Mouse (Mus musculus) neural tube, embryonic 11.5 days (tissue): ENCODE measurements at regions not wholly inside any gene's neighbourhood (a gene's known extent, or its start where the extent isn't known, plus 50 kb on each side); places are given as distances from the start of the nearest gene placed in this dataset.

Source experiments
- ATAC-seq: fragments of 200-750 bp; cut with Nextera tagmentation; 2 replicates; pipeline ENCODE4 v1.8.0; 2017; ENCODE audit warnings: moderate number of reproducible peaks, mild to moderate bottlenecking, moderate TSS enrichment, moderate library complexity; ENCODE audit not compliant: insufficient read depth, low FRiP score, low TSS enrichment
- DNase-seq: peaks from one replicate; pipeline ENCODE4 v3.0.0-alpha.2; 2015; ENCODE audit warnings: low spot score
- H3K27ac ChIP-seq: fragments of 300-500 bp; sonication (generic); 2 replicates; pipeline ENCODE4 v1.5.1; 2014; ENCODE audit warnings: low read depth, mild to moderate bottlenecking, low read length
- H3K27me3 ChIP-seq: fragments of 300-500 bp; sonication (generic); 2 replicates; pipeline ENCODE4 v1.6.1; 2014; ENCODE audit warnings: mild to moderate bottlenecking, low read length, mixed read lengths; ENCODE audit not compliant: control insufficient read depth, insufficient read depth
- H3K36me3 ChIP-seq: fragments of 300-500 bp; sonication (generic); 2 replicates; pipeline ENCODE4 v1.6.1; 2014; ENCODE audit warnings: mild to moderate bottlenecking, low read length, moderate library complexity, mixed read lengths; ENCODE audit not compliant: control insufficient read depth, insufficient read depth
- H3K4me1 ChIP-seq: fragments of 300-500 bp; sonication (generic); 2 replicates; pipeline ENCODE4 v1.6.1; 2014; ENCODE audit warnings: low read length, mixed read lengths; ENCODE audit not compliant: control insufficient read depth, insufficient read depth
- H3K4me2 ChIP-seq: fragments of 300-500 bp; sonication (generic); 2 replicates; pipeline ENCODE4 v1.6.1; 2014; ENCODE audit warnings: low read depth, mild to moderate bottlenecking, moderate library complexity
- H3K4me3 ChIP-seq: fragments of 300-500 bp; sonication (generic); 2 replicates; pipeline ENCODE4 v1.5.1; 2014; ENCODE audit warnings: low read depth, low read length
- H3K9ac ChIP-seq: fragments of 300-500 bp; sonication (generic); 2 replicates; pipeline ENCODE4 v1.6.1; 2014; ENCODE audit warnings: mild to moderate bottlenecking, low read length
- H3K9me3 ChIP-seq: fragments of 300-500 bp; sonication (generic); 2 replicates; pipeline ENCODE4 v1.6.1; 2016; ENCODE audit warnings: low read length; ENCODE audit not compliant: control insufficient read depth
- WGBS: fragments of 180-500 bp; shearing (Covaris S2); extraction: QIAGEN DNeasy Blood & Tissue Kit; methylation state at CpG from one replicate; pipeline ENCODE4 v1.1.7; 2014; 5-methylcytosine and 5-hydroxymethylcytosine counted together

DNA sequence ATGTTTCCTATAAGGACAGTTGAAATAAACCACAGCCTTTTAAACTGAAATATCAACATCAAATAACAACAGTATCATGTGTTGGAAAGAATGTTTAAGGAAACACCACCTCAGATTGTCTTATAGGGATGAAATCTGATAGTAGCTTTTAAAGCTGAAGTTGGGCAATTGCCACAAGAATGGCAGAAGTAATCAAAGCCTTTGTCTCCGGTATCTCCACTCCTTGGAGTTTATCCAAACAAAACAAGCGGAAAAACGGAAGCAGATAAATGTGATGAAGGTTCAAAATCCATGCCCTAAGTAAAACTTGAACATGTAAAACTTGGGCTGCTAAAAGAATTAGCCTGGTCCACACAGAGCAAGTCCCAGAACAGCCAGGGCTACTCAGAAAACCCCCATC is 93.6 kb downstream of the Rnd3 start:
- WGBS = 50% methylated on average over 3 of the region's 3 CpGs
- DNase-seq = no peak
- Histone ChIP-seq H3K9ac (no peak overlapping the region), H3K9me3 (no peaks in the 10 kb centered on the region), H3K4me1 (no peaks in the 10 kb centered on the region), H3K27me3 (no peaks in the 10 kb centered on the region), H3K36me3 (no peaks in the 10 kb centered on the region), H3K4me2 (no peak overlapping the region), H3K27ac (no peak overlapping the region), H3K4me3 (no peak overlapping the region)
- no peak for ATAC-seq

DNA sequence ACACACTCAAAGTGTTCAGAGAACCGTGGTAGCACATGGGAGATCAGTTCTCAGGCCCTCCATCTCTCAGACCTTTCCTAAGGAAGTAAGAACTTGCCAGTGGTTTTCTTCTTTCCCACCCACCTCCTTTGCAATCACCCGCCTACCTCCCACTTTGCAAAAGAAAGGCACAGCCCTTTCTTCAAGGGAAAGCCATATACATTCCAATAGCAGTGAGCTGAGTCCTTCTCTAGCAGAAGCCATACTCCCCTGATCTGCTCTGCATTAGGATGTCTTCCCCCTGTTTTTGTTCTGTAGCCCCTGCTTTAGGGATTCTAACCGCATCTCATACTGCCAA is 99.1 kb downstream of the Rnd3 start:
- DNase-seq (no peak), ATAC-seq (no peak)
- no peak overlapping the region for H3K4me2 ChIP-seq
- no peaks in the 10 kb centered on the region for H3K36me3 ChIP-seq
- H3K27ac ChIP-seq = no peak overlapping the region
- H3K27me3 ChIP-seq = no peaks in the 10 kb centered on the region
- H3K4me1 ChIP-seq = 0 out of 2 replicates have a peak, but pooled peaks cover 2% of the 10 kb centered on the region
- H3K9ac ChIP-seq = no peak overlapping the region
- no peak overlapping the region for H3K4me3 ChIP-seq
- 42% methylated on average over 3 of the region's 3 CpGs for WGBS
- H3K9me3 ChIP-seq = no peaks in the 10 kb centered on the region

DNA sequence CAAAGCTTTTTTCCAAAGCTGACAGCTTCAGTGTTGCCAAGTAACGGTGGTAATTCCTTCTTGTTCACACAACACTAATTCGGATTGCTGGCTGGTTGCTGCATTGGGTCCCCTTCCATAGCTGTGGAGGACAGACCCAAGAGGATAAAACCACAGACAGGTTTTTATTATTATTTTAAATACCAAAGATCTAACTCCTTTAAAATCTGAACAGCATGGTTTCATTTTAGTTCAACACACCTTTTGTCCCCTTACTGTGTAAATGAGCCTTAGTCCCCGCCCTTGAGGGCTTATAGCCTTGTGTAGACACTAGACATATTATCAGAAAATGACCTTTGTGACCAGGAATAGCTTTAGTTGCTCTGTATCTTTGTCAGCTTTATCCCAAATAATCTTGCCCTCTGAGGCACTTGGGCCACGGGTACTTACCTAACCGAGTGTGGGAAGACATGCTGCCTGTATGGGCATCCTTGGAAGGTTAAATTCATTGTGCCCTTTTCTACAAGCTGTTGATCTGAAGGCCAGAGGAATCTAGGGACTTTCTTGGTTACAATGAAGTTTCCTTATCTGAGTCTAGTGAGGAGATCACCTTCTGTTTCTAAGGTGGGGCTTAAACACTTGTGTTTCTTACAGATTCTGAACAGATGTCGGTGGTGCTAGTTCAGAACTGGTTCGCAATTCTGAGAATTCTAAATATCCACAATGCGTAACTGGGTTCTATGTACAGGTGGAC is 99.6 kb downstream of the Rnd3 start:
- Histone ChIP-seq H3K9me3 (no peaks in the 10 kb centered on the region), H3K9ac (no peak overlapping the region), H3K27ac (no peak overlapping the region), H3K4me3 (no peak overlapping the region), H3K4me1 (0 out of 2 replicates have a peak, but pooled peaks cover 2% of the 10 kb centered on the region), H3K4me2 (no peak overlapping the region), H3K36me3 (no peaks in the 10 kb centered on the region), H3K27me3 (no peaks in the 10 kb centered on the region)
- DNase-seq (no peak), ATAC-seq (no peak)
- WGBS = 74% methylated on average over 8 of the region's 8 CpGs

DNA sequence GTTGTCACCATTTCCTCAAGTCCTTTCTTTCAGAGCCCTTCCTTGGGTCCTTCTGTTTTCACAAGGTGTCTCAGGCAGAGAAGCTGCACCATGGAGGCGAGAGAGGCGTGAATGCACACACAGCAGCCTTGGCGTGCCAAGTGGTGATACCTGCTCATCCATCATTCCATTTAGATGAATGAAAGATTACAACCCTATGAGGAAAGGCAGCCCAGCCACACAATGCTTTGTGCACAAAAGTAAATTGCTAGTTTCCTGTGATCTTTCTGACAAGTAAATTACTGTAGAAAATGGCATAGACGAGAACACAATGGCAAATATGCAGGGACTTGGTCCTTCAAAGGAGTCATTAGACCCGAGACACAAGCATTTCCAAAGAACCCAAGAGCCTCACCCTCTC is 101.4 kb downstream of the Rnd3 start:
- Histone ChIP-seq H3K9me3 (no peaks in the 10 kb centered on the region), H3K36me3 (no peaks in the 10 kb centered on the region), H3K9ac (no peak overlapping the region), H3K4me2 (no peak overlapping the region), H3K27ac (no peak overlapping the region), H3K27me3 (no peaks in the 10 kb centered on the region), H3K4me3 (no peak overlapping the region), H3K4me1 (0 out of 2 replicates have a peak, but pooled peaks cover 2% of the 10 kb centered on the region)
- ATAC-seq = no peak
- DNase-seq = no peak
- WGBS = 38% methylated on average over 5 of the region's 5 CpGs

DNA sequence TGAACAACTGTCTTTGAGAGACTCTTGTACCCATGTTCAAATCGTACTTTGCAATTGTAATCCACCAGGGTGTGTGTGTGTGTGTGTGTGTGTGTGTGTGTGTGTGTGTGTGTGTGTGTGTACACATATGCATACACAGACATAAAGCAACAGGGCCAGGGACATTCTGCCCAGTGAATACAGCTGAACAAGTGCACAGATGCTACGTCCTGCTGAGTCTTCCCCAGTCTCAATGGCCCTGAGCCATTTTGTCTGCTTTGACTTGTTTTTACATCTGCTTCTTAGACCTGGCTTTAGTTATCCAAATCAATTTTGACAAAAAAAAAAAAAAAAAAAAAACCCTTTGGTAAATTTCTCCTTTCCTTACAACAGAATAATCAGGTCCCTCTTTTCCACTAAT is 103.3 kb downstream of the Rnd3 start:
- no peak overlapping the region for H3K4me3 ChIP-seq

DNA sequence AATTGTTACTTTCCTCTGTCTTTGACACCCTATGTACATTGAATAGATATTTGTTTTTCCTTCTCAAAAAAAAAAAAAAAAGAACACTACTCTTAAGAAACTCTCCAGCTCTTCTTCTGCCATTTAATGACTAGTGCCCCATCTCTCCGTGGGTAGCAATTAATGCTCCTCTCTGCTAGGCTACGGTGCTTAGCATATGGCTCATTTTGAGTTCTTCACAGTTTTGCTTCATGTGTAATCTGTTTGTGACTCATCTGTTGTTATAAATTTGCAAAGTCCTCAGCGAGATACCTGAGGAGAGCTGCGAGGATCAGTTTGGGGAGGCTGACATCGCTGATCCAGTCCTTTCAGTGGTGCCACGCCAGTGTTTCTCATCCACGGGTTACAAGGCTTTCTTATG is 107.8 kb downstream of the Rnd3 start:
- H3K4me1 ChIP-seq = no peaks in the 10 kb centered on the region
- WGBS = 47% methylated on average over 7 of the region's 7 CpGs
- no peaks in the 10 kb centered on the region for H3K9me3 ChIP-seq
- ATAC-seq (no peak), DNase-seq (no peak)
- H3K4me3 ChIP-seq = no peak overlapping the region
- no peaks in the 10 kb centered on the region for H3K36me3 ChIP-seq
- no peak overlapping the region for H3K27ac ChIP-seq
- H3K4me2 ChIP-seq = no peak overlapping the region
- H3K9ac ChIP-seq = no peak overlapping the region
- no peaks in the 10 kb centered on the region for H3K27me3 ChIP-seq

More for the DNA sequence above, 103.3 kb downstream of the Rnd3 start:
- Histone ChIP-seq H3K27ac (no peak overlapping the region), H3K27me3 (no peaks in the 10 kb centered on the region), H3K9me3 (no peaks in the 10 kb centered on the region), H3K9ac (no peak overlapping the region), H3K4me1 (0 out of 2 replicates have a peak, but pooled peaks cover 2% of the 10 kb centered on the region), H3K36me3 (no peaks in the 10 kb centered on the region), H3K4me2 (no peak overlapping the region)
- WGBS = 65% methylated on average over 2 of the region's 2 CpGs
- no peak for DNase-seq
- ATAC-seq = no peak

DNA sequence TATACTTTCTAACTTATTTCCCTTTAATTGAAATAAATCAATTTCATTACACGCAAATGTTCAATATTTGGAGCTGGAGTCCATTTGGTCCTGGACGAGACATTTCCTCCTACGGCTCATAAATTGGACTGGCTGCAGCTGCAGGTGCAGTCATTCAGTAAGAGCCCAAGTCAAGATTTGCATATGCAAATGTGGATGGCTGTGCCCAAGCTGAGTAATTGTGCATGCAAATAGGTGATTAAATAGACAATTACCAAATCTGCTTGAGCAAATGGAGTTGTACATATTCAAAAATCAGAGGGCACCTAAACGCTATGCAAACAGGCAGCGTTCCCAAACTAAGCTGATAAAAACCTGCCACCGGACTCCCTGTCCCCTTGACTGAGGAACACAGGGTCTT is 110.2 kb downstream of the Rnd3 start:
- H3K36me3 ChIP-seq = no peaks in the 10 kb centered on the region
- H3K4me3 ChIP-seq = no peak overlapping the region
- no peaks in the 10 kb centered on the region for H3K9me3 ChIP-seq
- no peaks in the 10 kb centered on the region for H3K4me1 ChIP-seq
- H3K27ac ChIP-seq = no peak overlapping the region
- no peak overlapping the region for H3K4me2 ChIP-seq
- DNase-seq = no peak
- peak; percentile 63; the same call in 1 of the 2 replicates for ATAC-seq
- no peak overlapping the region for H3K9ac ChIP-seq
- no peaks in the 10 kb centered on the region for H3K27me3 ChIP-seq
- WGBS = 58% methylated on average over 6 of the region's 6 CpGs

DNA sequence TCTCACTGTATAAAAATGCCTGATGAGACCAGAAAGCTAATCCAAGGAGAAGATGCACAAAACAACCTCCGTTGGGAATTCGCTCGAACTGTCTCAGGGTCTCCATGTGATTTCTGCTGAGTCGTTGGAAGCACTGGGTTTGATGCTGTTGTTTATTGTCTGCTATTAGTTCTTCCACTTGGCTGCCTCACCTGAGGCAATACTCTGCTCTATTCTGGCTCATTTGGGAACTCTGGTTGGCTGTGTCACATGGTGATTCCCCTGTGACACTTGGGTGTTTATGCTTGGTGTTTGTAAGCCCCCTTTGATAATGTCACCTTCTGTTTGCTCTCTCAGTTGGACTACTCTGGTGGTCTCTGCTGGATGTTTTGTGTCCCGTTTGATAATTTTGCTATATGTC is 111.9 kb downstream of the Rnd3 start:
- DNase-seq (no peak), ATAC-seq (no peak)
- Histone ChIP-seq H3K27me3 (no peaks in the 10 kb centered on the region), H3K27ac (no peak overlapping the region), H3K9ac (no peak overlapping the region), H3K9me3 (no peaks in the 10 kb centered on the region), H3K4me3 (no peak overlapping the region), H3K36me3 (no peaks in the 10 kb centered on the region), H3K4me2 (no peak overlapping the region), H3K4me1 (no peaks in the 10 kb centered on the region)
- WGBS = 77% methylated on average over 5 of the region's 5 CpGs

DNA sequence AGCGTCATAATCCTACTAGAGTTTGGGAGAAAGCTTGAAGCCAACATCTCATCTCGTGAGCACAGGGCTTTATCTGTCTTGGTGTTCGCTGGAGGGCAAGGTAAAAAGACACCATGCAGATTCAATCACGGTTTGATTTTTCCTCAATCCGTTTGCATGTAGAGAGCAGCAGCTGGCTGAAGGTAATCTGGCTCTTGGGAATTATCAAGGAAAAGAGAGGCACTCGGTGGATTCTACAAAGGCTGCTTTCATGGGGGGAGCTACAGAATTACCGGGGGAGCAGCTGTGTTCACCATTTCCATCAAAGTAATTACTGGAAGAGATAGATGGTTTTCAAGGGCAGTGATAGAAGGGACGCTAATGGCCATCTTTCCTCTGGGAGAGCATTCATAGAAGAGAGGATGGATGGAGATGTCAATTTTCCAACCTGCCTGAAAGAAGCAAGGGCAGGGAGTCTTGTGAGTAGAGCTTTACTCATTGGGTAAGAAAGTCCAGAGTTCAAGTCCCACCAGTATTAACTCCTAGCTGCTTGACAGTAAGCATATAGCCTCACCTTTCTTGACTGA is 112.6 kb downstream of the Rnd3 start:
- no peak overlapping the region for H3K9ac ChIP-seq
- no peaks in the 10 kb centered on the region for H3K9me3 ChIP-seq
- WGBS = 56% methylated on average over 8 of the region's 8 CpGs
- H3K4me3 ChIP-seq = no peak overlapping the region
- no peaks in the 10 kb centered on the region for H3K27me3 ChIP-seq
- no peak overlapping the region for H3K4me2 ChIP-seq
- no peaks in the 10 kb centered on the region for H3K4me1 ChIP-seq
- DNase-seq (peak; percentile 33), ATAC-seq (peak; percentile 38)
- H3K27ac ChIP-seq = peak overlapping the region; percentile 2; the same call in 1 of the 2 replicates
- H3K36me3 ChIP-seq = no peaks in the 10 kb centered on the region
